Mouse (Mus musculus): ENCODE data around the gene St8sia4. TPM values are rescaled to one million over a fixed set of nuclear protein-coding genes. Genes with fewer than 3 reads are reported as not detected.
A peak's percentile ranks its signal among the peaks of the same experiment; 100 is the strongest.

St8sia4 gene
- polyA plus RNA-seq, 1 experiment, result 0.77 TPM

DNA sequence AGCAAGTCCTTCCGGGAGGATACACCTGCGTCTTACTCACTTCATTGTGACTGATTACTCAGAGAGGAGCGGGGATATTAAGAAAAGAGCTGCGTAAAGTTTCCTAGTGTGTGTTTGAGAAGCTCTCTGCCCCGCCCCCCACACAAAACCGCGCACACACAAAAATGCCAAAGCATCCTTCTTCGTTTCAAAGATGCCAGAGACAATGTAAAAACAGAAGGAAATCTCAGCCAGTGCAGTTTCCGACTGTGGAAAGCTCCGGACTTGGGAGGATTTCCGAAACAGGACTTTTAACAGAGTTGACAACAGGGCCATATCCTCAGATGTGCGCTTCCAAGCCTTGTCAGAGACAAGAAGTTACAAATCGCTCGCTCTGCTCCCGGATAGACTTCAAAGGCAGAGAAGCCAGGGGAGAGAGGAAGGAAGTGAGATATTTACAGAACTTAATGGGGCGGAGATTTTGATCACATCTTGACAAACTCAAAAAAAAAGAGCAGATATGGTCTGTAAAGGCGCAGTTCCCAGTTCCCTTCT lies 1.4 kb downstream of the St8sia4 start:
- Histone ChIP-seq H3K27ac (ENCODE audit: insufficient read depth, low read depth, low read length) (no peak overlapping the region), H3K4me1 (ENCODE audit: control insufficient read depth, insufficient read depth, low read length) (no peaks in the 10 kb centered on the region), H3K4me3 (ENCODE audit: insufficient read depth, low read depth, low read length) (peak overlapping the region; percentile 11), H3K36me3 (ENCODE audit: control insufficient read depth, insufficient read depth, low read length) (no peaks in the 10 kb centered on the region), H3K27me3 (replicated peaks; ENCODE audit: control insufficient read depth, insufficient read depth, low read length) (no peaks in the 10 kb centered on the region; the same call in 1 of the 2 replicates)
- 1% methylated on average over 17 of the region's 17 CpGs for WGBS
- DNase-seq, result peak; percentile 59
- TF ChIP-seq POLR2A (IDR thresholded peaks at IDR 0.05; ENCODE audit: low read depth, low read length), result no peak
- no peak for TF ChIP-seq CTCF (conservative IDR thresholded peaks at IDR 0.05; ENCODE audit: insufficient read depth, insufficient read length, low read depth, low read length)

DNA sequence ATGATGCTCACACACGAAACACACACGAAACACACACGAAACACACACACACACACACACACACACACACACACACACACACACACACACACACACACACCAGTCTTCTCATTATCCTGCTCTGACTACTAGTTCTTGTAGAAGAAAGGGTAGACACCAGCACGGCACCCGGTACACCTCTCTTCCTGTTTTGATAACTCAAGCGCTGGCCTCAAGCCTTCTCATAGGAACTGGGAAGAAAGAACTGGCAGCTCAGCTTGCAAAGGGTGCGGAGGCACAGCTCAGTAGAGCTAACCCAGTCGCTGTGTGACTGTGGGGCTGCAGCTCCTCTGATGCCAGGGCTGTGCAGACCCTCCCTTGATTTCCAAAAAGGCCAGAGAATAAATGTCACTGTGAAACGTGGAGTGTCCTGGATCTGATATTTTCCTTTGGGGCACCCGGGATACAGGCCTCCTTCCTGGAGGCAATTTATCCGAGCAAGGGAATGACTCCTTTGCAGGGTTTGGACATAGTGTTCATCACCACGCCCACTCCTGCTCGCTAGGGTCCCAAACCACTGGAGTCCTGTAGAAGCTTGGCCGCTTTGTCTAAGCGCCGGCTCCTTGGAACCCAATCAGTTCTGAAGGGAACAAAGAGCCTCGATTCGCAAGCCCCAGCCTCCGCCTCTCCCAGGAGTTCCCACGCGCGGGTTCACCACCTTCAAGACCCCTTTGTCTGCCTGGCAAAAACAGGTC lies 2.2 kb downstream of the St8sia4 start:
- no peaks in the 10 kb centered on the region; the same call in 1 of the 2 replicates for H3K27me3 ChIP-seq (replicated peaks; ENCODE audit: control insufficient read depth, insufficient read depth, low read length)
- H3K4me1 ChIP-seq (ENCODE audit: control insufficient read depth, insufficient read depth, low read length), result no peaks in the 10 kb centered on the region
- H3K4me3 ChIP-seq (ENCODE audit: insufficient read depth, low read depth, low read length), result peak overlapping the region; percentile 15
- TF ChIP-seq POLR2A (IDR thresholded peaks at IDR 0.05; ENCODE audit: low read depth, low read length), result no peak
- H3K36me3 ChIP-seq (ENCODE audit: control insufficient read depth, insufficient read depth, low read length), result no peaks in the 10 kb centered on the region
- 17% methylated on average over 22 of the region's 22 CpGs for WGBS
- no peak overlapping the region for H3K27ac ChIP-seq (ENCODE audit: insufficient read depth, low read depth, low read length)
- DNase-seq, result peak; percentile 6

DNA sequence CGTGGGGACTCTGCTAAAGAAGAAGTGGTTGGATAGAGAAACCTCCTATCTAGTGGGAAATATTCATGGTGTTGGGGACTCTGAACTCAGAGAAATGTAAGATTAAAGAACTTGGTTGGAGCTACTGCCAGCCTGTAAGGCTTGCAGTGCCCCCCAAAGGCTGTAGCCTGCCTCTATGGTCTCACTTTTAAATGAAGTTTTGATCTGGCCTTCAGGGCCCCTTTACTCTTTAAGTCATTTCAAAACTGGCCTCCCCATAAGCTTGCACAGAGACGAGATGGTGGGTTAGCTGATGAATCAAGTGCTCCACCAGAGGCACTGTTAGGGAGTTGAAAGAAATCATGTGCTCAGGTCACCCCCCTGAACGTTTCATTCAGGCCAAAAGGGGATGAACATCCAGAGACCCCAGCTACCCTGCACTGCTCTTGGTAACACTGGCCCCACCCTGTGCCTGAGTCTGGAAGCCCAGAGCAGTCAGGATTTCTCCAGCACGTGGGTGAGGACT lies 3.0 kb downstream of the St8sia4 start:
- H3K36me3 ChIP-seq (ENCODE audit: control insufficient read depth, insufficient read depth, low read length), result no peaks in the 10 kb centered on the region
- H3K4me1 ChIP-seq (ENCODE audit: control insufficient read depth, insufficient read depth, low read length), result no peaks in the 10 kb centered on the region
- TF ChIP-seq CTCF (conservative IDR thresholded peaks at IDR 0.05; ENCODE audit: insufficient read depth, insufficient read length, low read depth, low read length), result no peak
- TF ChIP-seq POLR2A (IDR thresholded peaks at IDR 0.05; ENCODE audit: low read depth, low read length), result no peak
- no peak overlapping the region for H3K27ac ChIP-seq (ENCODE audit: insufficient read depth, low read depth, low read length)
- H3K4me3 ChIP-seq (ENCODE audit: insufficient read depth, low read depth, low read length), result no peak overlapping the region
- WGBS, result 35% methylated on average over 4 of the region's 4 CpGs
- H3K27me3 ChIP-seq (replicated peaks; ENCODE audit: control insufficient read depth, insufficient read depth, low read length), result no peaks in the 10 kb centered on the region; the same call in 1 of the 2 replicates
- DNase-seq, result no peak

- TF ChIP-seq POLR2A (IDR thresholded peaks at IDR 0.05; ENCODE audit: low read depth, low read length), result no peak
- no peak for TF ChIP-seq CTCF (conservative IDR thresholded peaks at IDR 0.05; ENCODE audit: insufficient read depth, insufficient read length, low read depth, low read length)
- H3K27ac ChIP-seq (ENCODE audit: insufficient read depth, low read depth, low read length), result no peak overlapping the region
- H3K36me3 ChIP-seq (ENCODE audit: control insufficient read depth, insufficient read depth, low read length), result no peaks in the 10 kb centered on the region
- no peaks in the 10 kb centered on the region for H3K4me1 ChIP-seq (ENCODE audit: control insufficient read depth, insufficient read depth, low read length)
- H3K27me3 ChIP-seq (replicated peaks; ENCODE audit: control insufficient read depth, insufficient read depth, low read length), result no peaks in the 10 kb centered on the region
- no peak for DNase-seq
- WGBS, result 74% methylated on average over 5 of the region's 5 CpGs
- no peak overlapping the region for H3K4me3 ChIP-seq (ENCODE audit: insufficient read depth, low read depth, low read length)
Measured at GRCm38 (mm10) chr1:95657051-95657668, 10.2 kb downstream of the St8sia4 start.

GRCm38 (mm10) chr1:95655564-95655963 lies 11.8 kb downstream of the St8sia4 start:
- Histone ChIP-seq H3K27ac (ENCODE audit: insufficient read depth, low read depth, low read length) (no peak overlapping the region), H3K4me3 (ENCODE audit: insufficient read depth, low read depth, low read length) (no peak overlapping the region), H3K36me3 (ENCODE audit: control insufficient read depth, insufficient read depth, low read length) (no peaks in the 10 kb centered on the region), H3K27me3 (replicated peaks; ENCODE audit: control insufficient read depth, insufficient read depth, low read length) (no peaks in the 10 kb centered on the region), H3K4me1 (ENCODE audit: control insufficient read depth, insufficient read depth, low read length) (no peaks in the 10 kb centered on the region)
- TF ChIP-seq POLR2A (IDR thresholded peaks at IDR 0.05; ENCODE audit: low read depth, low read length), result no peak
- TF ChIP-seq CTCF (conservative IDR thresholded peaks at IDR 0.05; ENCODE audit: insufficient read depth, insufficient read length, low read depth, low read length), result no peak
- 90% methylated on average over 9 of the region's 9 CpGs for WGBS
- no peak for DNase-seq

DNA sequence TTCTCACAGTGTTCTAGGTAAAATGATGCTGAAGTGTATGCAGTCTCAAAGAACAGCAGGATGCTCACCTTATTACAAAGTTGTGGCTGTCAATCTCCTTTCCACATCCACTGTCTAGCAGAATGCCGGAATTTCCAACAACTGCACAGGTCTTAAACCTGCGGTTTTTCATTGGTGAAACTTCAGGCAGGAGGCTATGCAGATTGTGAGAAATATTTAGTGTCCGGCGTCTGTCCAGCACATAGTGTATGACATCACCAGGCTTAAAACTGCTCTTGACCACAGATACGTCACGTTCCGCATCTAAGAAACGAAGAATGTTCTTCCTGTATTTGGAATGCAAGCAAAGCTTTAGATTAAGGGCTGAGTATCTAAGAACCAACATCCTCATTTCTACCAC lies 13.9 kb downstream of the St8sia4 start:
- no peaks in the 10 kb centered on the region for H3K27me3 ChIP-seq (replicated peaks; ENCODE audit: control insufficient read depth, insufficient read depth, low read length)
- WGBS, result 90% methylated on average over 8 of the region's 8 CpGs
- TF ChIP-seq POLR2A (IDR thresholded peaks at IDR 0.05; ENCODE audit: low read depth, low read length) (no peak), CTCF (conservative IDR thresholded peaks at IDR 0.05; ENCODE audit: insufficient read depth, insufficient read length, low read depth, low read length) (no peak)

DNA sequence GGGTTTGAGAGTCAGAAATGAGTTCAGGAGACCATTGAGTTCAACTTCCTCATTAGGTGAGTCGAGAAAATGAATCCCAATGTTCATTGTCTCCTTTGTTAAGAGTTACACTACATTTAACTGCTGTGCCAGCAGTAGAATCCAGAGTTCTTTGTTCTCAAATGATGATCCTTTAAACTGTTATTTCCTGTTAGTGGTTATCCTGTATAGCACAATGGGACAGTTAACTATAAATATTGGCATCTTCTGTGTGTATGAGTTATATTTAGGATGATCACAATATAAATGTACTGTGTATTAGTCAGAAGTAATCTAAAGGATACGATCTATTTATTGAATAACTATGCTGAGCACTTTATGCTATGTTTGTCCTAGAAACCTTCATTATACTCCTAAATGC lies 23.1 kb downstream of the St8sia4 start:
- TF ChIP-seq CTCF (conservative IDR thresholded peaks at IDR 0.05; ENCODE audit: insufficient read depth, insufficient read length, low read depth, low read length) (no peak), POLR2A (IDR thresholded peaks at IDR 0.05; ENCODE audit: low read depth, low read length) (no peak)
- no peaks in the 10 kb centered on the region for H3K27me3 ChIP-seq (replicated peaks; ENCODE audit: control insufficient read depth, insufficient read depth, low read length)
- H3K27ac ChIP-seq (ENCODE audit: insufficient read depth, low read depth, low read length), result no peak overlapping the region
- H3K4me3 ChIP-seq (ENCODE audit: insufficient read depth, low read depth, low read length), result no peak overlapping the region
- H3K36me3 ChIP-seq (ENCODE audit: control insufficient read depth, insufficient read depth, low read length), result no peaks in the 10 kb centered on the region
- DNase-seq, result no peak
- 70% methylated on average over 2 of the region's 2 CpGs for WGBS
- H3K4me1 ChIP-seq (ENCODE audit: control insufficient read depth, insufficient read depth, low read length), result no peaks in the 10 kb centered on the region

More for the DNA sequence above, 13.9 kb downstream of the St8sia4 start:
- DNase-seq, result peak; percentile 7
- Histone ChIP-seq H3K36me3 (ENCODE audit: control insufficient read depth, insufficient read depth, low read length) (no peaks in the 10 kb centered on the region), H3K4me1 (ENCODE audit: control insufficient read depth, insufficient read depth, low read length) (no peaks in the 10 kb centered on the region), H3K4me3 (ENCODE audit: insufficient read depth, low read depth, low read length) (no peak overlapping the region), H3K27ac (ENCODE audit: insufficient read depth, low read depth, low read length) (no peak overlapping the region)

Measured in kidney, adult 2 months (tissue).